Mouse (Mus musculus) intestine, postnatal 0 days (tissue): ENCODE results near the gene Fkbp15. TPM values are rescaled to one million over a fixed set of nuclear protein-coding genes. Genes with fewer than 3 reads are reported as not detected.

ENCODE experiments used
- ATAC-seq: fragments of 200-750 bp; cut with Nextera tagmentation; 2 replicates; pipeline ENCODE4 v1.8.0; 2017; ENCODE audit warnings: mild to moderate bottlenecking, moderate TSS enrichment, moderate library complexity
- H3K27ac ChIP-seq: fragments of 300-500 bp; sonication (generic); 2 replicates; pipeline ENCODE4 v1.5.1; 2014; ENCODE audit warnings: mild to moderate bottlenecking, low read depth, low read length, moderate library complexity
- H3K27me3 ChIP-seq: fragments of 300-500 bp; sonication (generic); replicated peaks from 2 replicates; pipeline ENCODE4 v1.6.1; 2014; ENCODE audit warnings: low read length, mixed read lengths; ENCODE audit not compliant: control insufficient read depth, insufficient read depth
- H3K36me3 ChIP-seq: fragments of 300-500 bp; sonication (generic); 2 replicates; pipeline ENCODE4 v1.6.1; 2014; ENCODE audit warnings: mild to moderate bottlenecking, moderate library complexity; ENCODE audit not compliant: control insufficient read depth, insufficient read depth
- H3K4me1 ChIP-seq: fragments of 300-500 bp; sonication (generic); replicated peaks from 2 replicates; pipeline ENCODE4 v1.6.1; 2014; ENCODE audit warnings: antibody characterized with exemption, low read length, mixed read lengths; ENCODE audit not compliant: control insufficient read depth, insufficient read depth
- H3K4me2 ChIP-seq: fragments of 300-500 bp; sonication (generic); replicated peaks from 2 replicates; pipeline ENCODE4 v1.6.1; 2014; ENCODE audit warnings: low read depth, mild to moderate bottlenecking, moderate library complexity
- H3K4me3 ChIP-seq: fragments of 300-500 bp; sonication (generic); 2 replicates; pipeline ENCODE4 v1.5.1; 2014; ENCODE audit warnings: low read depth, low read length
- H3K9ac ChIP-seq: fragments of 300-500 bp; sonication (generic); 2 replicates; pipeline ENCODE4 v1.6.1; 2014; ENCODE audit warnings: mild to moderate bottlenecking, low read depth, low read length
- H3K9me3 ChIP-seq: fragments of 300-500 bp; sonication (generic); 2 replicates; pipeline ENCODE4 v1.6.1; 2016; ENCODE audit warnings: mixed run types; ENCODE audit not compliant: control insufficient read depth
- CTCF ChIP-seq: sonication (generic); IDR thresholded peaks from 2 replicates; pipeline ENCODE4 v1.5.1; 2016; ENCODE audit warnings: low read depth, mild to moderate bottlenecking, control low read depth, antibody characterized with exemption, moderate library complexity
- WGBS: fragments of 180-500 bp; shearing (Covaris S2); extraction: QIAGEN DNeasy Blood & Tissue Kit; methylation state at CpG from one replicate; pipeline ENCODE4 v1.1.7; 2014; 5-methylcytosine and 5-hydroxymethylcytosine counted together
- polyA plus RNA-seq: library from polyadenylated mRNA; unstranded; fragments of >200 nt; fragmentation: Nextera tagmentation; extraction: Ambion mirVana; gene quantifications from 2 replicates; pipeline ENCODE4 v1.2.1, GENCODE M21; 2015

Gene Fkbp15
- polyA plus RNA-seq, 1 experiment from 2014 or later: 16.9 TPM

DNA sequence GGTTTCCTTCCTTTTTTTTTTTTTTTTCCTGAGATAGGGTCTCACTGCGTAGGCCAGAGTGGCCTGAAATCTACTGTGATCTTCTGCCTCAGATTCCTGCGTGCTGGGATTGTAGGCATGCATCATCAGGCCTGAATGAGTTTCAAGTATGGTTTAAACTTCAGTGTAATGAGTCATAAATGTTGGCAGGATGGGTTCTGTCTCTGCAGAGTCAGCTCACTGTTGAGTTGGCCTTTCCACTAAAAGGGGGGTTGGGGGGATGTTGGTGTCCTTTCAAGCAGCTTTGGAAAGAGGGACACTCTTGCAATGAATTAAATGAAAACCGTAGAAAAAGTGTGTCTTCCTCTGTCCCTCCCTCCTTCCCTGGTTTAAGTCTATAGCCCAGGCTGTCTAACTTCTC is 38.6 kb upstream of the Fkbp15 start:
- H3K4me3 ChIP-seq: no peak overlapping the region
- no peaks in the 10 kb centered on the region for H3K9me3 ChIP-seq
- H3K4me2 ChIP-seq: no peak overlapping the region
- peaks cover 55% of the 10 kb centered on the region for H3K36me3 ChIP-seq
- H3K4me1 ChIP-seq: no peaks in the 10 kb centered on the region
- TF ChIP-seq CTCF: no peak
- H3K27me3 ChIP-seq: no peaks in the 10 kb centered on the region
- H3K27ac ChIP-seq: no peak overlapping the region
- WGBS: 78% methylated on average over 3 of the region's 3 CpGs
- no peak for ATAC-seq
- no peak overlapping the region for H3K9ac ChIP-seq

DNA sequence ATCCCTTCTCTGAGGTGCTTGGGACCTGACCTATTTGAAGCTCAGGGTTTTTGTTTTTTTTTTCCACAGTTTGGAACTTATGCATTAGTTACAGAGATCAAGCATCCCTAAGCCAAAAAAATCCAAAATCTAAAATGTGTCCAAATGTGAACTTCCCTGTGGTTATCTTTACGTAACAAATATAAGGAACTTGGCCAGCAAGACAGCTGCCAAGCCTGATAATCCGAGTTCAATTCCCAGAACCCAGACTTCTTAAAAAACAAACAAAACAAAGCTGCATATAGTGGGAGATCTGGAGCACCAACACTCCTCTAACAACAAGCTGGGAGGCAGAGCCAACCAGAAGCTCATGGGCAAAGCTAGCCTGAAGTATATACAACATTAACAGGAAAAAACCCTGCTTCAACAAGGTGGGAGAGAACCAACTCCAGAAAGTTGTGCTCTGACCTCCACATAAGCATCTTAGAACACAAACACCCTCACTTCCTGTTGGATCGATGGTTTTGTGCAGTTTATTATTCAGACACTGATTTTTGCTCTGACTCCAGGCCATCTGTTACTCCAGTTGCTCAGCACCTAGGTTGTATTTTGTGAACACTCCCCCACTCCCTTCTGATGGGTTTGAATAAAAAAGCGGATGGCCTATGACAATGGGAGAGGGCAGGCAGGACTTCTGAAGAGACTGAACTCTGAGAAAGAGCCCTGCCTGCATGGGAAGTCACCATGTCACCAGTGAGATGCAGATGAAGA is 37.4 kb upstream of the Fkbp15 start:
- Histone ChIP-seq H3K4me3 (no peak overlapping the region), H3K36me3 (peaks cover 59% of the 10 kb centered on the region)

DNA sequence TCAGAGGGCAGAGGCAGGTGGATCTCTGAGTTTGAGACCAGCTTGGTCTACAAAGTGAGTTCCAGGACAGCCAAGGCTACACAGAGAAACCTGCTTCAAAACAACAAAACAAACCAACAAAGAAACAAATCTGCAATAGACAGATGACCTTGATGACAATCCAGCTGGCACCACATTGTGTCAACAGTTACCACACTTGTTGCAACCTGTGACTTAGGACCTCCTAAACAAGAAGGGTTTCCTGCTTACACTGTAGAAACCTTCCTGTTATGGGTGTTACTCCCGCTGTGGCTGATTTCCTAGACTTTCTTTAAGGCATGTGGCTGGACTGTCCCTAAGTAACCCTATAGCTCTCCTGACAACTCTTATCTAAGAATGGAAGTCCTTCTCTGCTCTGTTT is 35.5 kb upstream of the Fkbp15 start:
- 75% methylated on average over 1 of the region's 1 CpGs for WGBS
- Histone ChIP-seq H3K36me3 (peaks cover 52% of the 10 kb centered on the region), H3K27me3 (no peaks in the 10 kb centered on the region), H3K27ac (no peak overlapping the region), H3K9ac (no peak overlapping the region), H3K9me3 (no peaks in the 10 kb centered on the region), H3K4me3 (no peak overlapping the region), H3K4me2 (no peak overlapping the region), H3K4me1 (no peaks in the 10 kb centered on the region)
- no peak for ATAC-seq
- TF ChIP-seq CTCF: no peak

More for the DNA sequence above, 37.4 kb upstream of the Fkbp15 start:
- H3K9me3 ChIP-seq: no peaks in the 10 kb centered on the region
- H3K9ac ChIP-seq: no peak overlapping the region
- 81% methylated on average over 4 of the region's 4 CpGs for WGBS
- no peaks in the 10 kb centered on the region for H3K27me3 ChIP-seq
- no peak overlapping the region for H3K4me2 ChIP-seq
- ATAC-seq: no peak
- no peaks in the 10 kb centered on the region for H3K4me1 ChIP-seq
- TF ChIP-seq CTCF: no peak
- H3K27ac ChIP-seq: no peak overlapping the region

DNA sequence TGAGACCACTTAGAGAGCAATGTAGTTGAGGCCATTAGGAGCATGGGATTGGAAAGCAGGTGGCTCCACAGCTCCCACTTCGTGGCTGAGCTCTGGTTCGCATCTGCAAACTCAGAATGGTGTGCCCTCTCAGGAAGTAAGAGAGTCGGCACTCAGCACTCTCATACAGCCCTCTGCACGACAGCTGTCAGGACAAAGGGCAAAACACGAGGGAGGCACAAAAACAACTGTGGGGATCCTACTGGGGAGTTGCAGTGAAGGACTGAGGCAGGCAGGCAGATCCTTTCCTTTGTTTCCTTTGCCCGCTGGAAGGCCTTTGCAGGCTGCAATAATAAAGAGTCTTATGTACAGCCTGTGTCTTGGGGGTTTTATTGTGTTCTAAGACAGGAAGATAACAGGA is 33.1 kb upstream of the Fkbp15 start:
- TF ChIP-seq CTCF: no peak
- Histone ChIP-seq H3K9me3 (no peaks in the 10 kb centered on the region), H3K9ac (no peak overlapping the region), H3K4me2 (no peak overlapping the region), H3K27me3 (no peaks in the 10 kb centered on the region), H3K4me1 (no peaks in the 10 kb centered on the region; the same call in 1 of the 2 replicates), H3K27ac (no peak overlapping the region), H3K4me3 (no peak overlapping the region), H3K36me3 (peaks cover 33% of the 10 kb centered on the region)
- peak; percentile 45 for ATAC-seq
- WGBS: 45% methylated on average over 6 of the region's 6 CpGs

DNA sequence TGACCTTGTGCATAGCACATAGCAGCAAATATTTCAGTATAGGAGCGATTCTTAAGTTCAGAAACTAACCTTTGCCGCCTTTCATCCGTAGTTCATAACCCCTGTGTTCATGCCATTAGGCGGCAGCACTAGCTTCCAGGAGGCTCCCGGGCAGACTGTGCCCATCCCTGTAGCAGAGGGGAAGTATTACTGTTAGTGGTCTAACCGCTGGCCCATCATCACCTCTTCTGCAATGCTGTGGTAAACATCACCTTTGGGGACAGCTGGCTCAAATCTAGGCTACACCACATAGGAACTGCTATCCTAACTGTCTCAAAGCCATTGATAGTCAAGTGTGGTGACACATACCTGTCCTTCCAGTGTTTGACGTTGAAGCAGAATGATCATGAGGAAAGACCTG is 31.5 kb upstream of the Fkbp15 start:
- no peak overlapping the region for H3K9ac ChIP-seq
- no peaks in the 10 kb centered on the region; the same call in 1 of the 2 replicates for H3K4me1 ChIP-seq
- peaks cover 44% of the 10 kb centered on the region for H3K36me3 ChIP-seq
- H3K27ac ChIP-seq: no peak overlapping the region; the same call in 1 of the 2 replicates
- ATAC-seq: no peak
- WGBS: 84% methylated on average over 7 of the region's 7 CpGs
- peak; percentile 28; the same call in 1 of the 2 replicates for TF ChIP-seq CTCF
- no peak overlapping the region for H3K4me2 ChIP-seq
- H3K27me3 ChIP-seq: no peaks in the 10 kb centered on the region
- no peak overlapping the region for H3K4me3 ChIP-seq
- no peaks in the 10 kb centered on the region for H3K9me3 ChIP-seq

DNA sequence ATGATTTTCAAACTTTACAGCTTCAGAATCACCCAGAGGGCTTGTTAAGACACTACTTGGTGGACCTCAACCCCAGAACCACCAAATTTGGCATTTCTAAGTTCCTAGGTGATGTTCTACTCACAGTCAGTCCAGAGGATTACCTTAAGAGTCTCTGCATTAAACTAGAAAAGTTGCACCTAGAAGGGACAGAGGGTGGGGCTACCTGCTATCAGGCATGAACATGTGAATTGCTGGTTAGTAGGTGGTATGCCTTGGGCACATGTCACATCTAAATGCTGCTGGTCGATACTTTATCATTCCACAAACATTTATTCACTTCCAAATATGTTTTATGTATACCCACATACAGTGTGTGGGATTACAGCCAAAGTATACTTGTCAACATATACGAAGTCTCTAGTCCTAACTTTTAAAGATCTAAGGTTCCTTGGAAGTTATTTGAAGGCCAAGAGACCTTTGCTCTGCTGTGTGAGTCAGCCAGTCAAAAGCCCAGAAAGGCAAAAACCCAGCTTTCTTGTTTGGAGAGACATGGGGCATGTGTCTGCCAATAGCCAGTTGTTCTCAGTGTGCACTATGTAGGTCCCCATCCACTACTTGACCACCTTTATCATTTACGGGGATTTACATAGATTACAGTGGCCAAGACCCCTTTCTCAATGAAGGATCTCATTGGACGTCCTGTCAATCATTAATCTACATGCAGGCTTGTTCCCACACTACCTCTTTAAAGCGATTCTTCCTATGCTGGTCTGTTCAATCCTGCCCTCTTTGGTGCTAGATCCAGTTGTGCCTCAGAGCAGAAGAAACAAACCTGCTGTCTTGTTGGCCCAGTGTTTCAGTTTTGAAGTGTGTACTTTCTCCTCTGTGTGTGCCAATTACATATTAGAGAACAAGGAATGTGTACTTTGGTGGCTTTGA is 29.5 kb upstream of the Fkbp15 start:
- Histone ChIP-seq H3K9ac (no peak overlapping the region), H3K4me1 (no peaks in the 10 kb centered on the region; the same call in 1 of the 2 replicates), H3K27ac (peak overlapping the region; percentile 54), H3K9me3 (no peaks in the 10 kb centered on the region), H3K4me2 (no peak overlapping the region), H3K4me3 (no peak overlapping the region), H3K36me3 (peaks cover 40% of the 10 kb centered on the region), H3K27me3 (no peaks in the 10 kb centered on the region)
- 37% methylated on average over 5 of the region's 5 CpGs for WGBS
- peak; percentile 48; the same call in 1 of the 2 replicates for ATAC-seq
- TF ChIP-seq CTCF: no peak
